Mouse (Mus musculus): ENCODE data around the gene Chd1.
A peak's percentile ranks its signal among the peaks of the same experiment; 100 is the strongest.
"Not testable (repeated sequence)": the region's sequence is repeated elsewhere in the genome, so short reads cannot be mapped to it uniquely, and the experiment has no call there.

Chd1 gene

DNA sequence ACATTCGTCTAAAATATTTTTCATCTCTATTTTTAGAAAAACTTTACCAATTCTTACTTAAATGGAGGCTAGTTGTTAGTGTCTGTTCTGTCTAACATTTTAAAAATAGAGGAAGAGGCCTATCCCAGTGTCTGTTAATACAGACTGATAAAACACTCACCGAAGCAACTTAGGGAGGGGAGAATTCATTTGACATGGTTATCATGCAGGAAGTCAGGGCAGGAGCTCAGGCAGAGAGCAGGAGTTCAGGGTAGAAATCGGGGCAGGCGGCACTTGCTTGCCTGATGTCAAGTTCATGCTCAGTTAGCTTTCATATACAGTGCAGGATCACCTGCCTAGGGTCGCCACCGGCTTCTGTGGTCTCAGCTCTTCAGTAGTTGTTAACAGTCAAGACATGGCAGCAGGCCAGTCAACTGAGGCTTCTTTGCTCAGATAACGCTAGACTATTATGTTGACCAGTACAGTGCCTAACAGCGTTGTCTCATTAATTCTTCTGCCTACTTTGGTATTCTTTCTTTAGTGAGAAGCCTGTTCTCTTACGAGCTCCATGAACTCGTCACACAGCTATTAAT is 32.7 kb downstream of the Chd1 start:
- DNase-seq = no peak

DNA sequence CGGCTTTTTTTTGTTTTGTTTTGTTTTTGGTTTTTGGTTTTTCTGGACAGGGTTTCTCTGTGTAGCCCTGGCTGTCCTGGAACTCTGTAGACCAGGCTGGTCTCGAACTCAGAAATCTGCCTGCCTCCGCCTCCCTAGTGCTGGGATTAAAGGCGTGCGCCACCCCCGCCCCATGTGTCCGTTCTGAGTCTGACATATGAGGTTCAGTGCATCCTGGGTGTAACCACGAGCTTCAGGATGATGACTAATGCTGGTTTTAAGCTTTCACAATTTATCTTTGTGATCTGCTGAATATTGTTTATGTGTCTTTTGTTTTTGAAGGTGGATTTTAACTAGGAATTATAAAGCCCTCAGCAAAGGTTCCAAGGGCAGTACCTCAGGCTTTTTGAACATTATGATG is 37.1 kb downstream of the Chd1 start:
- DNase-seq = no peak

DNA sequence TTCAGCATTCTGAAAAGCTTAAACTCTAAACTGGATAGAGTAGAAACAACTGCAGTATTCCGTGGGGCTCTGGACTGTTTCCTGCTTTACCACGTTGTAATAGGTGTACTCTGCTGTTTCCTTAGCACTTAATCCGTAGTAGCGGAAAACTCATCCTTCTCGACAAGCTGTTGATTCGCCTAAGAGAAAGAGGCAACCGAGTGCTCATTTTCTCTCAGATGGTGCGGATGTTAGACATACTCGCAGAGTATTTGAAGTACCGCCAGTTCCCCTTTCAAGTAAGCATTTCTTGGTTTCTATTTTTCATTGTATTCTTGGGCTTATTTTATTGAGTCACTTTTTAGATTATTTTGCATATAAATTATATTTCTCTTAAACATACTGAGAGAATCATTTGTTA is 38.2 kb downstream of the Chd1 start:
- DNase-seq = no peak

DNA sequence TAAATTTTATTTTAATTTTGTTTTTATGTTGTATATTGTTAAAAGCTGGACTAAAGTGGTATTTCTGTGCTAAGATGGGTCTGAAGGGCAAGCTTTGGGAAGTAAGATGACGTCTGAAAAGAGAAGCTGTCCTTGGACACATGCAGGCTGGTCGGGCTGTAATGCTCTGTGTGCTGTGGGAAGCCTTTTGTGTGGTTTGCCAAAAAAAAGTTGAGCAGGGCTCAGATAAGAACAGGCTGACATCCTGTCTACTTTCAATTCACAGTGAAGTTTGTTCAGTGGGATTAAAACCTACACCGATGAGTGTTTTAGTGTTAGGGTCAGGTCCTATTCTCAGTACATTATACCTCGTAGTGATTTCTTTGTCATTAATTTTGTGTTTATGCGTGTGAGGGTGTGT is 38.6 kb downstream of the Chd1 start:
- DNase-seq = peak in 1 of 2 experiments; percentile 26

DNA sequence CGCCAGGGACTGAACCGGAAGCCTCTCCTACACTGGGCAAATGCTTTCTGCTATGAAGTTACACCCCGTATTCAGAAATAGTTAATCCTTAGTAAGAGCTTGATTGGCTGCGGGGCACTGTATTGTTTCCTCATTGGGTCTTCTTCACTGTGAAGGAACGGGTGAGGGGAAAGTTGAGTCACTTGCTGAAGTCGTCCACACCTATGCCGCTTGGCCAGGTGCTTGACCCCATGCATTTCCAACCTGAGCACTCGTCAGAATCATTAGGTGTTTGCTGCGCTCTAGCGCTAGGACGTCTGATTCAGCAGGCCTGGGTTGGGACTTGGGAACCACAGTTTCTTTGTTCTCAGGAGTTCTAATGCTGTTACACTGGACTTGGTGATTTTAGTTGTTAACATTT is 41.9 kb downstream of the Chd1 start:
- DNase-seq = no peak

DNA sequence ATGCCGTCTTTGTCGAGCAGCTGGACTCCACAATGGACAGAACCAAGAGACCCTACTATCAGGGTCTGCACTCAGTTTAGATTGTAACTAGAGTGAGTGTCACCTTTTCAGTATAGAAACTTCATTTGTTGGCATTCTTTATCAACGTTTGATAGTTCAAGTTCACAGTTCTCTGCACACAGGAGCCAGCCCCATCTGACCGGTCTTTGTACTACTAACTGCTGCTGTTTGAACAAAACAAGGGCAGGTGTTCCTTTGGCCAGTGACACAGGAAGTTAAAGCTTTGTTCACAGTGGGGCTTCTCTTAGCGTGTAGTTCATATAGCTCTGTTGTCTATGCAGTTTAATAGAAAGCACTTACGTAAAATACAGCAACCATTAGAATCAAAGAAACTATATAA is 43.3 kb downstream of the Chd1 start:
- no peak for DNase-seq

DNA sequence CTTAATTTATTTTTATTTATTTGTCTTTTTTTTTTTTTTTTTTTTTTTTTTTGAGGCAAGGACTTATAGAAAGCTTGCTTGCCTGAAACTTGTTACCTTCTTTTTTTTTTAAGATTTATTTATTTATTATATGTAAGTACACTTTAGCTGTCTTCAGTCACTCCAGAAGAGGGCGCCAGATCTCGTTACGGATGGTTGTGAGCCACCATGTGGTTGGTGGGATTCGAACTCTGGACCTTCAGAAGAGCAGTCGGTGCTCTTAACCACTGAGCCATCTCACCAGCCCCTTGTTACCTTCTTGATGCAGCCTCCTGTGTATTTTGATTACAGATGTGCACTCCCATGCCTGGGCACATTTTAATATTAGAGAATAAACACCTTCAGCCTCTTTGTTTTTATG is 46.5 kb downstream of the Chd1 start:
- not testable (repeated sequence) for DNase-seq

DNA sequence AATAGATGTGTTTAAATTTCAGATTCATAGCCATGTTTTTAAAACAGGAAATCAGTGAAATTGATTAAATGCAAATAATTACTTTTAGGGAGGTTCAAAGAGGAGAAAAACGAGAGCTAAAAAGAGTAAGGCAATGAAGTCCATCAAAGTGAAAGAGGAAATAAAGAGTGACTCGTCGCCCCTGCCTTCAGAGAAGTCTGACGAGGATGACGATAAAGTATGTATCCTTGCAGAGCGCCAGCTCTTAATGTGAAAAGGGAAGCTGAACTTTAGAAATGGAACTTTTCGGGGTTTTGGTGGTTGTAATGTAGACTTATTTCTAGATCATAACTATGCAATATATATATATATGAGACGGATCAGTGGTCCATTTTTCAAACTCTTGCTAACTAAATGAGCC is 56.4 kb downstream of the Chd1 start:
- no peak for DNase-seq

DNA sequence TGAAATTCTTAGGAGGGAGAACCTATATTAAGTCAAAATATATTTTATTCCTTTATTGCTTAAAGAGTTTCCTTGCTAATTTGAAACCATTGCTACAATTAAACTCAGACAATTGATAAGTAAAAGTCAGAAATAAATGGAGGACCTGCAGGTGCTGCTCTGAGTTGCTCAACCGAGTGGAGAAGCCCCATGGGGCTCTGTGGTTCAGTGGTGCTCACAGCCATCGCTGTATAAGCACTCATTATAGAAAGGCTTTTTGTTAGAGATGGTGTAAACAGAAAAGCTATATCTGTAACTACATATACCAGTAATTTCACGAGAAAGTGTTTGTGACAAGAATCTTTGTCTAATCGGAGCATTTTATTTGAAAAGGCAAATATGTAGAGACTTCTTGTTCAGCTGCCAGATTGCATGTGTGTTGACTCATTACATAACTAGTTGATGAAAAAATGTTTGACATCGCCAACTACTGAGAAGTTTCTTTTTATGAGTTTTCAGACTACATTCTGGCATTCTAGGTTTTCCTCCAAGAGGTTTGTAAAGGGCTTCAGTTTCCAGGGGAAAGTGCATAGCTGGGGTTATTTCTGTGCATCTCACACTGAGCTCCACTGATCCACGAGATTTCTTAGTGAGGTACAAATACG is 64.4 kb downstream of the Chd1 start:
- DNase-seq = no peak

DNA sequence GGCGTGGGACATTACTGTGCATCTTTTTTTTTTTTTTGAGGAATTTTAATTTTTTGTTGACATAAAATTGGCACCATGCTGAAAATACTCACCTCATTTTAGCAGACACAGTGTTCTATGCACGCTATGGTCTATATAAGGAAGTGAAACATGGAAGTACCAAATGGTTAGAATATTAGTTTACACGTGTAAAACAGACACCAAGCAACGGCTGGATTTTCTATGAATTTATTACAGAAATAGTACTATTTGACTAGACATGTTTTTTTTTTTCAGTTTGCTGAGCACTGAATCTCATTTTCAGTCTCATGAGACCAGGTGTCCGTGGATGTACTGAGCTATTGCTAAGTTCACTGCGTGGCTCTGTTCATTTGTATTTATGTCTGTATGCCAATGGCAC is 69.2 kb downstream of the Chd1 start:
- no peak for DNase-seq

DNA sequence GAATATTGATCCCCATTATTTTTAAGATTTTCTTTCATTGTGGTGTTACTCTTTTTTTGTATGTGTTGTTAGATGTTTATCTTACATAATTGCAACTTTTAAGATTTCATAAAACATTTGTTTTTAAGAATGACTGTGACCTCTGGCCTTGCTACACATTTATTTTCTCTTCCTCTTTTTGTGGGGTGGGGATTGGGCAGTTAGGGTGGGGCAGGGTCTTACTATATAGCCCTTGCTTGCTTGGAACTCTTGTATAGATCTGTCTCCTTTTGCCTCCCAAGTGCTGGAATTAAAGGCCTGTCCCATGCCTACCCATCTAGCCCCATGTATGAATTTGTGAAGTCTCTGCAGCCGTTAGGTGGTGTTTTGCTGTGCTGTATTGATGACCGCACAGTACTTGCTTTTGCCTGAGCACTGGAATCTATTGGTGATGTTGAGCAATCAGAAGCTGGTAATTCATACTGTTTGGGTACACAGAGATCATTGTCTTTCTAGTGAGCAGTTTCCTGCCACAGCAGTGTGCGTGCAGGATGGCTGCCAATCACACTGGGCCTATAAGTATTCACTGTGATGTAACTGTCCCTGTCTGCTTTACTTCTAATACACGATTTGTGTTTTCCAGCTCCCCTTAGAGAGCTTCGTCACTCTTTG is 69.9 kb downstream of the Chd1 start:
- no peak for DNase-seq

DNA sequence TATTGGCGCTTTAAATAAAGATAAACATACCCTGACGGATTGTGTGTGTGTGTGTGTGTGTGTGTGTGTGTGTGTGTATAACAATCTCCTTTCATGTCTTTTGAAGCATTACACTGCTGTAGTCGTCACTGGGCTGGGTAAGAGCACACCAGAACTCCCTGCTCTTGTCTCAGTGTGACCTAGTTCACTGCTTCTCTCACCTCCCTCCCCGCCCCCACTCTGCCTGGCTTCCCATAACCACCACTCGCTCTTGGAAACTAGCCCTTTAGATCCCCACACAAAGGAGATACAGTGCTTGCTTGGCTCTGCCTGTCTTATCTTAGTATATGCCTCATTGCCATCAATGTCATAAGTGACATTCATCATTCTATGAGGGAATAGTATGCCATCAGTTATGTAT is 71.6 kb downstream of the Chd1 start:
- DNase-seq = no peak

DNA sequence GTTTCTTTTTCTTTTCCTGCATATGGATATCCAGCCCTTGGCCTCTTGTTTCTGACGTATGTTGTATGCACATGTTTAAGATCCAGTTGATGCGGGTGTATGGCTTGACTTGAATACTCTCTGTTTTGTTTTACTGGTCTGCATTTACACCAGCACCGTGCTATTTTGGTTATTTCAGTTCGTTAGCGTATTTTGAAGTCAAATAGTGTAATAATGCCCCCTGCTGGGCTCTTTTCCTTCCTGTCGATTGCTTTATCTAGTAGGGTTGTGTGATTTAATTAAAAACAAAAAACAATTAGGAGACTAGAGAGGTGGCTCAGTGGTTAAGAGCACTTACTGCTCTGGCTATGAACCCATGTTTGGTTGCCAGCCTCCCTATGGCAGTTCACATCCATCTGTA is 73.2 kb downstream of the Chd1 start:
- no peak for DNase-seq

DNA sequence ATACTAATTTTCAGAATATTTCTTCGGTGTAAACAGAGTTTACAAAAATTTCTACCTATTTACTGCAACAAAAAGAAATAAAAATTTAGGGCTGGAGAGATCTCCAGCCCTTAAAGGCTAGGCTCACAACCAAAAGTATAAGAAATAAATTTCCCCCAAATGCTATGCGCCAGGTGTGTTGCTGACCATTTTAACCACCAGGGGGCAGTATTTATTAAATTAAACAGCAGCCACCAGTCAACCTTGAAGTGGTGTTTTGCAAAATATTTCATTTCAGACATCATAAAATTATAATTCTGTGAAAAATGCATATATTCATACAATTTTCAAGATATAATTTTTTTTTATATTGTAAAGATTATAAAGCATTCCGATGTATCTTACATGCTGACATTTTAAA is 82.3 kb downstream of the Chd1 start:
- DNase-seq = peak in 1 of 2 experiments; percentile 9

DNA sequence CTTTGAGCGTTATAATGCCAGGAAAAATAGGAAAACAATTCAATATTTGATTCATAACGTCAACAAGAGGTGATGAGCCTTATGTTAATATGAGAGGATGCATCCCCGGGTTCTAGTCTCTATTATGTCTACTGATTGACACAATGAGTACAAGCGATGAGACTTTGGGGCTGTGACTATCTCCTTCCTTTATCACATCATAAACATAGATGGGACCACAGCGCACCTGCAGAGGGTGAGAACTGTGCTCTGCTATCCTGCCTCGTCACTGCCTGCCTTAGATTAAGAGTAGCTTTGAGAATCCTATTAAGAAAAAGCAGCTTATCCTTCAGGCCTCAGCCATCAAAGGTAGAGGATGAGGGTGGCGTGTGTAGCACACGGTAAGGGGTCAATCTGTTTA is 85.9 kb downstream of the Chd1 start:
- DNase-seq = no peak

DNA sequence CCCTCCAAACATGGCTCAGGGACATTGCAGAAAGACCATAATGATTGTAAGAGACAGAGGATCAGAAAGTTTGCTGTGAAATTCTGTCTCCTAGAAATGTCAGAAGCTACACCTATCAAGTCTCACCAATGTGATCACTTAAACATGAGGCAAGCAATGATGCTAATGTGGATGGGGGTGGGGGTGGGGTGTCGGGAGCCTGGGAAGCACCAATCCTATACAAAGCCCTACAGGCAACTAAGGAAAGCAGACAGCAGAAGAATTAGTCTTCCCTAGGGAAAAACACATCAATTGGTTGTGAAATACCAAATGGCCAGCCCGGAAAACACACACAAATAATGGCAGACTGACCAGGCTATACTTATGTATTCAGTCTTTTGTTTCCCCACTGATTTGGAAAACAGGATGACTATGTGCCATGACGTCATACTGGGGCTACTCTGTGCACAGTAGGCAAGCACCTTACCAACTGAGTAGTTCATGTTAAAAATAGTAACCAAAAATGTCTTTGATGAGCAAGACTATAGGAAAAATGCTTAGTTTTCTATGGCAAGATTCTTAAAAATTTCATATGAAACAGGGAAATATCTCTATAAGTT is 94.5 kb downstream of the Chd1 start:
- DNase-seq = no peak

DNA sequence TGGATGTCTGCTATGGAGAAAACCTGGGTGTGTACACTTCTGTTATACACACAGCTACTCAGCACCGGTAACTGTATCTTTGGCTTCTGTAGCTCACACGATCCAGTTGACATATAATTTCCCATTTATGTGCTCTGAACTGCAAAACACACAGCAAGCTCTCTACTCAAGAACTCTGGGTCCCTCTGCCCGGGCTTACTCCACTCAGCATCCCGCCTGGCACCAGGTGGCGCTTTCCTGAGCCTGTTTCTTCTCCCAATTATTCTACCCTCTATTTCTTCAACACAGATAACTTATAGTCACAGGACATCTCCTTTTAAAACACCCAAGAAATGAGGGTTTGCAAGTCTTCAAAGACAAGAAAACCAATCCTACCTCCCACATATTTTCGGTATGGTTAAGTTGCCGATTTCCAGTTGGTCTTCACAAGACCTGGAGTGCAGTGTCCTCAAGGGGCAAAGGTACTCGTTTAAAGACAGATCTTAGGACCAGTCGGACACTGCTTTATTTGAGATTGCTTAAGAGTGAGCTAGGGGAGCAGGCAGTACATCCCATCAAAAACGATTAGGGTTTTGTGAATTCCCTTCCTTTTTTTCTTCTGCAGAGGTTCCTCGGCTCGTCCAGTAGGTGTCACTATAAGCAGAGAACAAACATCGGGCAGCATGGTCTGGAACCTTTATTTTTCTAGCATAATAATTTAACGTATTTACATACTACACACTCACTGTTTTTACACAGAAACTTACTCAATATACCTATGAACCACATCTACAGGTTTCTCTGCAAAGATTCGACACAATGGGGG is 99.4 kb downstream of the Chd1 start:
- no peak for DNase-seq

DNA sequence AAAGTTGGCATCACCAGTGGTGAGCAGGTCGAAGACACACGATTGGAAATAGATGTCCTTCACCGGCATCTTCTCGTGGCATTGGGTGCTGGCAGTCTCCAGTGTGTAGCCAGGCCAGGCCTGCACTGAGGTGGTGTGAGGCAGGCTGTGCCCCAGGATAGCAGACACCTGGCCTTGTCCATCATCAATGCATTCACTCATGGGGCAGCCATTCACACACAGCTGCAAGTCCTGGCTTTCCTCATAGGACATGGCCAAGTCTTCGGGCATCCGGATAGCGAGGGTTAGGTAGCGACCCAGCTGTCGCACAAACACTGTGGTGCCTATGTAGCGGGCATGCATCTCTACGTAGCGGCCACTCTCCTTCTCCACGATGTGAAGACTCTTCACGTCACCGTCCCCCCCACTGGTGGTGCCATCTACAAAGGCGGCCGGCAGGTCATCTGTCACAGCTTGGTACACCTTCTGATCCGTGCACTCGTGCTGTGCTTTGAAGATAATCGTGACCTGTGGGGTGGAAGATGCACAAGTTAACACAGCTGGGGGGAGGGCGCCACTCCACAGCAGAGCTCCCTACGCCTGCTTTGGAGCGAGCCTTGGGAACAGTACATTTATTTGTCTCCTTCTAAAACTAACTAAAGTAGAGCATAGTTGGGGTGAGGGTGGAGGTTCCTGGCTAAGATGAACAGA is 102.7 kb downstream of the Chd1 start:
- DNase-seq = no peak

DNA sequence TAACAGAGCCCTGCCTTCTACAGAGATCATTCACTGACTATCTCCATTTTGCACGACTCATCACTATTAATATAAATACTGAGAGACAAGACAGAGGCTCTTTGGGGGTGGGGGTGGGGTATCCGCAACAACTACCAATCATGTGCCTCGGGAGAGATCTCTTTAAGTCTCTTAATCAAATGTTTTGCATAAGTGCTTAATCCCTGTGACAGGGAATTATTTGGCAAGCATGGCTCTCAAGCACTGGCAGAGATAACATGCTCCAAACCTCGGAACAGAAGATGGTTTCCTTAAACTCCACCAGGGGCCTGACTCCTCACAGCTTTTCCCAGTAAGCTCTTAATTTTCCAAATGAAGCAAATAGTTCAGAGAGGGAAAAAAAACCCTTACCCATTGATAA is 103.2 kb downstream of the Chd1 start:
- DNase-seq = no peak

DNA sequence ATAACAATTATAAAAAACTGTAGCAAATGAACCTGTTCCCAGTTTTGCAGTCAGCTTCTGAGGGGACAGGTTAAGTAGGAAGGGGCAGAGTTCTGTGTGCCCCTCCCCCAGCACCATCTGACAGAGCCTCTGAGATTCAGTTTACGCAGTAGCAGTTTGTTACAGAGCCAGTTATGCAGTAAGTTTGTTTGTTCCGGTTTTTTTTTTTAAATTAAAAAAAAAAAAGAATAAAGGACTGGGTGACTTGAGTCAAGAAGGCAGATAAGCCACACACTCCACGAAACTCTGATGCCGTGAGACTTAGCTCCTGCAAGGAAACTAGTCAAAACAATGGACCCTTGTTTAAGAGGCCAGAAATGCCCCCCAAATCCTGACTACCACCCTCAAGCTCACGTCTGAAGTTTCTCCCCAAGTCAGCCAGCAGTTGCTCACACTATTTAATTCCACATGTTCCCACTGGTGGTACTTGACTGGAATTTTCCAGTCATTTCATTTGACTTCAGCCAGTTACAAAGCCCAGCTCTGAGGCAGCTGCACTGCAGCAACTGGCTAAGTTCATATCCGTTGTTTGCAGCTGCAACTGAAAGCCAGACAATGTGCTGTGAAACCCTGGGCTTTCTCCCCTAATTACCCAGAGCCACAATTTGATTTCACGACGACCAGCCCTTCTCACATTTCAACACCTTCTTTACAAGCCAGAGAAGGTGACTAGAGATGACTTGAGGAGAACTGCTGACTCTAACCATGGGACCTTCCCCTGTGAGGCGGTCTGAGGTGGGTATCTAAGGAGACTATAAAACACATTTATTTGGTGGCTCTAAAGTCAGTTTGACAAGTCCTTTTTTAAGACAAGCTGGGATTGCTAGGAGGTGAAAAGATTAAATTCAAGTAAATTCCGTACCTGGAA is 104.0 kb downstream of the Chd1 start:
- no peak for DNase-seq

DNA sequence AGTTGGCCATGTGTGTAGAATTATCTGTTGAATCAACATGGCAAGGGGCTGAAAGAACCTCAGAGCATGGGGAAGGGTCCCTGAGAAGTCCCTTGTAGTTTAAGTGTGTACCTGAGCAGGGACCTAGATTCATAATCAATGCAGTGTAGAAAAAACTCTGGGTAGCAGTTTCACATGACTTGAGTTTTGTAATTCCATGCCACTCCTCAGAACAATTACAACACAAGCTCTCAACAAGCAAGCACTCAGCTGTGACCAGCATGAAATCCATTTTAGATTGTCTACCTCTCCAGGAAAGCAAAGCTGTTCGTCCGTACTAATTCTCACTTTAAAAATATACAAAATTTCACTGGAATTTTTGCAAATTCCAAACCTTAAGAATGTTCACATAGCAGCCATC is 105.2 kb downstream of the Chd1 start:
- no peak for DNase-seq

Data from thymus, postnatal 36 days (tissue).